ENCODE assay signal across 9 mouse cellular contexts in the genomic region with DNA sequence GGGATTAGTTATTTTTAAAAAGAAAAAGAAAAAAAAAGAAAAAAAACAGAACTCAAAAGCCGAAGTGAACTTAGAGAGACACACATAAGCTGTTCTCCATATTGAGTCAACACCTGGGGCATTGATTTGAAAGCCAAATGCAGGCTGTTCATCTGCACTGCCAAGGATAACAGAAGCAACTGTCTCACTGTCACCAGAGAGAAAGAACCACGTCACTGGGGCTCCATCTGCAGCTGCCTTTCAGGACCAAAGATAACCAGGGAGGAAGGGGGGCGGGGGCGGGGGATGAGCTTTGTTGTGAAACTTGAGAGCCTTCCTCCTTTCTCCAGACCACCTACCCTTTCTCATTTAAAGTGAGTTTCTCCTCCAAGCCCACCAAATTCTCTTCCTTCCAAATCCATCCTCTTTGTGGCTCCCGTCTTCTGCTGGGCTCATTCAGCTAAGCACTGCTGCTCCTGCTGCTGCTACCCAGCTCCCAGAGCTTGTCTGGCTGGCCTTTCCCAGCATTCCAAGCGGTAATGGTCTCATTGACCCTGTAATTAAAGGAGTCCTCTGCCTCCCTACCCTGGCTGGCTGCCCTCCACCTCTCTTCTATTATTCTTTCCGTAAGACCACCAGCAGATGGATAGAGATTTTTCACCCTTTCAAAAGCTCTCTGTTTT.
DNase-seq lines count a peak whose midpoint lies in the region; ATAC-seq lines count a peak whose summit lies in the region.
"Had no signal": no experiment of that assay in that cellular context is flagged by ENCODE, and none has a peak within 500 bp of the region (broad histone marks: within the 10 kb centered on the region; RNA-seq: fewer than 3 reads in every experiment).

No protein-coding gene starts in this region.

- WGBS in heart, embryonic 15.5 days, result 15% methylated on average over 7 of the region's 7 CpGs
- WGBS in embryonic facial prominence, embryonic 11.5 days, result 7% methylated on average over 7 of the region's 7 CpGs
- 6% methylated on average over 7 of the region's 7 CpGs for WGBS in neural tube, embryonic 12.5 days

- H3K9ac ChIP-seq in heart, embryonic 15.5 days, result no peak overlapping the region
- H3K9ac ChIP-seq in embryonic facial prominence, embryonic 11.5 days (replicated peaks; ENCODE audit: low read length), result no peak overlapping the region
- no peak overlapping the region for H3K9ac ChIP-seq in neural tube, embryonic 12.5 days

- intact Hi-C loops in heart, postnatal 25 days (cut with DNase I), result no loop called here

- H3K4me2 ChIP-seq in heart, embryonic 15.5 days, result 0 out of 2 replicates have a peak overlapping the region, but pooled peaks have one; percentile 1
- H3K4me2 ChIP-seq in embryonic facial prominence, embryonic 11.5 days (ENCODE audit: low read depth, low read length), result no peak overlapping the region
- H3K4me2 ChIP-seq in neural tube, embryonic 12.5 days (replicated peaks), result peak overlapping the region; percentile 46

- H3K27ac ChIP-seq in heart, embryonic 15.5 days, result no peak overlapping the region
- no peak overlapping the region for H3K27ac ChIP-seq in embryonic facial prominence, embryonic 11.5 days (replicated peaks; ENCODE audit: low read depth, low read length)
- no peak overlapping the region for H3K27ac ChIP-seq in neural tube, embryonic 12.5 days

- H3K36me3 ChIP-seq in heart, embryonic 15.5 days, result no peaks in the 10 kb centered on the region
- H3K36me3 ChIP-seq in embryonic facial prominence, embryonic 11.5 days (replicated peaks; ENCODE audit: control insufficient read depth, insufficient read depth, low read depth, low read length), result no peaks in the 10 kb centered on the region
- no peaks in the 10 kb centered on the region for H3K36me3 ChIP-seq in neural tube, embryonic 12.5 days

- H3K4me1 ChIP-seq in heart, embryonic 15.5 days (replicated peaks), result no peaks in the 10 kb centered on the region
- no peaks in the 10 kb centered on the region for H3K4me1 ChIP-seq in embryonic facial prominence, embryonic 11.5 days (ENCODE audit: control insufficient read depth, insufficient read depth, low read length)
- H3K4me1 ChIP-seq in neural tube, embryonic 12.5 days, result peaks cover 9% of the 10 kb centered on the region; the same call in 1 of the 2 replicates

- no peaks in the 10 kb centered on the region for H3K9me3 ChIP-seq in heart, embryonic 15.5 days (replicated peaks)
- H3K9me3 ChIP-seq in embryonic facial prominence, embryonic 11.5 days (replicated peaks; ENCODE audit: control insufficient read depth, low read length), result no peaks in the 10 kb centered on the region
- H3K9me3 ChIP-seq in neural tube, embryonic 12.5 days, result no peaks in the 10 kb centered on the region

- no peak for ATAC-seq in heart, embryonic 15.5 days (replicated peaks; ENCODE audit: insufficient number of reproducible peaks, insufficient read depth, low FRiP score, low read depth)
- peak; percentile 81 for ATAC-seq in embryonic facial prominence, embryonic 11.5 days (replicated peaks; ENCODE audit: insufficient number of reproducible peaks, low FRiP score, low TSS enrichment, low read depth)
- ATAC-seq in neural tube, embryonic 12.5 days (ENCODE audit: low FRiP score, low read depth), result peak; percentile 89

- DNase-seq in heart, adult 18-20 months, result no peak
- DNase-seq in embryonic facial prominence, embryonic 11.5 days (ENCODE audit: low spot score), result peak; percentile 60
- DNase-seq in layer of hippocampus, adult 8-10 months (ENCODE audit: low spot score in 2 of 2), result peak; percentile 66 to 77
- no peak for DNase-seq in thymus, postnatal 36 days
- DNase-seq in spleen, postnatal 14 days (ENCODE audit: low spot score in 2 of 2), result no peak
- DNase-seq in heart, postnatal 25 days (ENCODE audit: low spot score), result no peak

- no peaks in the 10 kb centered on the region for H3K27me3 ChIP-seq in heart, embryonic 15.5 days
- no peaks in the 10 kb centered on the region for H3K27me3 ChIP-seq in embryonic facial prominence, embryonic 11.5 days (ENCODE audit: control insufficient read depth, insufficient read depth, low read length)
- no peaks in the 10 kb centered on the region for H3K27me3 ChIP-seq in neural tube, embryonic 12.5 days (replicated peaks)
- H3K27me3 ChIP-seq: CH12.LX had no signal

- H3K4me3 ChIP-seq in heart, embryonic 15.5 days, result no peak overlapping the region
- no peak overlapping the region for H3K4me3 ChIP-seq in embryonic facial prominence, embryonic 11.5 days (ENCODE audit: low read depth, low read length)
- no peak overlapping the region for H3K4me3 ChIP-seq in neural tube, embryonic 12.5 days

Comparison
In these comparisons a context has a peak if more than half of its experiments do, and no peak if none do; other contexts are left out.
1. DNase-seq: peak in embryonic facial prominence, embryonic 11.5 days (single experiment) and layer of hippocampus, adult 8-10 months (2 of 2); none in heart, adult 18-20 months (0 of 2), thymus, postnatal 36 days (0 of 2), spleen, postnatal 14 days (0 of 2) and heart, postnatal 25 days (single experiment).